Mouse (Mus musculus) left cerebral cortex, postnatal 14 days (tissue): ENCODE data around the gene Ahnak2. TPM values are rescaled to one million over a fixed set of nuclear protein-coding genes. Genes with fewer than 3 reads are reported as not detected.
"Not testable (repeated sequence)": the region's sequence is repeated elsewhere in the genome, so short reads cannot be mapped to it uniquely, and the experiment has no call there.

Experiments
- DNase-seq, 2 experiments: peaks; one replicate each; pipeline ENCODE4 v3.0.0; 2021 to 2022; ENCODE audit warnings: low spot score in 2 of 2, mixed read lengths in 1 of 2
- intact Hi-C: fragments of 180-260 bp; cut with DNase I; formaldehyde crosslinking; loops from one replicate; pipeline ENCODE4 v1.15.1; 2025
- total RNA-seq, 2 experiments: library from RNA; stranded (reverse); gene quantifications; 2 replicates each; pipeline ENCODE4 v1.2.3; 2021

Gene Ahnak2
- total RNA-seq, 2 experiments from 2014 or later = 8.4 to 8.8 TPM

GRCm38 (mm10) chr12:112823221-112823620, 20.8 kb upstream of the Ahnak2 start:
- intact Hi-C loops = no loop called here
- no peak for DNase-seq

- intact Hi-C loops = no loop called here
- DNase-seq = no peak
These were observed 20.2 kb upstream of the Ahnak2 start for GRCm38 (mm10) chr12:112822676-112823075.

DNA sequence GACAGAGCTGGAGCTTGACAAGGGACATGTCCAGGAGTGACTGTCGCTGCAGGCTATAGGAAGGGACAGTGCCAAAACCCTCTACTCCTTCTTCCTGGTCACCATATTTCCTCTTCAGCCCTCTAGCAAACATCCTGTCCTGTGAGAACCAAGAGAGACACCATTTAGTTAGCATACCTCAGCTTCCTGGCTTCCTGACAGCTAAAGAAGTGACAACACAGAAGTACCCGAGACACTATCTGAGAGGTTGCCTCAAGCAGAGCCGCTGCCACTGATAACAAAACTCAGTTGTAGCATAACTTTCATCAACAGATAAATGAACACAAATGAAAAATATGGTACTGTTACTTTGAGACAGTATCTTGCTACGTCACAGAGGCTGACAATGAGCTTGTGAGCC, 19.5 kb upstream of the Ahnak2 start:
- DNase-seq = no peak
- intact Hi-C loops = no loop called here

GRCm38 (mm10) chr12:112821216-112821615, 18.8 kb upstream of the Ahnak2 start:
- DNase-seq = no peak
- intact Hi-C loops = no loop called here

- intact Hi-C loops = no loop called here
These were observed 18.0 kb upstream of the Ahnak2 start for GRCm38 (mm10) chr12:112820401-112820999.

GRCm38 (mm10) chr12:112819057-112819662, 16.7 kb upstream of the Ahnak2 start:
- intact Hi-C loops = no loop called here
- DNase-seq = no peak

More at GRCm38 (mm10) chr12:112820401-112820999, 18.0 kb upstream of the Ahnak2 start:
- DNase-seq = no peak

DNA sequence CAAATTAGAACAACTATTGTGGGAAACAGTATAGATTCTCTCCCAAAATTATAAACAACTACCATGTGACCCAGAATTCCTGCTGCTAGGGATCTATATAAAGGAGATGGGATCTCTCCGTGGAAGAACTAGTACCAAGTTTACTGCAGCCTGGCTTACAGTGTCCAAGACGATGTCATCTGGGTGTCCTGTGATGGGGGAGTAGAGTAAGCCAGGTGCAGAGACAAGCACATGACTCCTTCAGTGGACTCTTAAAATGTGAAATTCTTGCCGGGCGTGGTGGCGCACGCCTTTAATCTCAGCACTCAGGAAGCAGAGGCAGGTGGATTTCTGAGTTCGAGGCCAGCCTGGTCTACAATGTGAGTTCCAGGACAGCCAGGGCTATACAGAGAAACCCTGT, 14.4 kb upstream of the Ahnak2 start:
- DNase-seq, intact Hi-C loops: not testable (repeated sequence)

DNA sequence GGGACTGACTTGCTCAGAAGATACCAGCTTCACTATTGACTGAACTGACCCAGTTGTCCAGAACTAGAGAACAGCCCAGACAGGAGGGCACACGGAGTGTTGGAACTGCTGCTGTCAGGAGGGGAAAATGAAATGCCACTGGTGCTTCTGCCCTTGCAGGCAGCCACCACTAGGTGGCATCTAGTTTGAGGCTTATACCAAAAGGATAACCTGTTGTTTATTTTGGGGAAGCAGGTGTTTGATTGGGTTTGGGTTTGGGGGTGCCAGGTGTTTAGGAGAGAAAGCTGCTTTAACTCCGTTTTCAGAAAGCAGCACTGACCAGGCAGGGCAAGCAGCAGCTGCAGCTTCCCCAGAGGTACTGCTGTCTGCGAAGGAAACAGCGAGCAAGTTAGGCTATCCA, 13.8 kb upstream of the Ahnak2 start:
- intact Hi-C loops = no loop called here
- peak; percentile 70 to 78 for DNase-seq

GRCm38 (mm10) chr12:112814682-112815470, 12.4 kb upstream of the Ahnak2 start:
- no peak for DNase-seq
- intact Hi-C loops = no loop called here

DNA sequence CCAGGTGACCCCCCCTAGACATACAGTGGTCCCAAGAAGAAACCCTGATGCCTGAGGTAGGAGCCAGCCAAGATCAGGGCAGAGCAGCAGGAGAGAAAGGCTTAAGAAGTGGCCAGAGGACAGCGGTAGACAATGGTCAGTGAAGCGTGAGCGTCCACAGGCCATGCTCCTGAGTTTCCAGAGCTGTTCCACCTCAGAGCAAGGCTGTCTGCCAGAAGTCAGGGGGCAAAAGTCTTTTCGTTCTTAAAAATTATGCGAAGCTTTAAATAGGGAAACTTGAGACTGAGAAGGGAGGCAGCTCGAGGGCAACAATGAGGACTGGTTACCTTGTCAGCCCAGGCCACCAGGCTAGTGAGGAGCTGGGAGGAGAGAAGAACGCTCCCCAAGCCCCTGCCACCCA, 10.9 kb upstream of the Ahnak2 start:
- intact Hi-C loops = no loop called here
- DNase-seq = no peak

DNA sequence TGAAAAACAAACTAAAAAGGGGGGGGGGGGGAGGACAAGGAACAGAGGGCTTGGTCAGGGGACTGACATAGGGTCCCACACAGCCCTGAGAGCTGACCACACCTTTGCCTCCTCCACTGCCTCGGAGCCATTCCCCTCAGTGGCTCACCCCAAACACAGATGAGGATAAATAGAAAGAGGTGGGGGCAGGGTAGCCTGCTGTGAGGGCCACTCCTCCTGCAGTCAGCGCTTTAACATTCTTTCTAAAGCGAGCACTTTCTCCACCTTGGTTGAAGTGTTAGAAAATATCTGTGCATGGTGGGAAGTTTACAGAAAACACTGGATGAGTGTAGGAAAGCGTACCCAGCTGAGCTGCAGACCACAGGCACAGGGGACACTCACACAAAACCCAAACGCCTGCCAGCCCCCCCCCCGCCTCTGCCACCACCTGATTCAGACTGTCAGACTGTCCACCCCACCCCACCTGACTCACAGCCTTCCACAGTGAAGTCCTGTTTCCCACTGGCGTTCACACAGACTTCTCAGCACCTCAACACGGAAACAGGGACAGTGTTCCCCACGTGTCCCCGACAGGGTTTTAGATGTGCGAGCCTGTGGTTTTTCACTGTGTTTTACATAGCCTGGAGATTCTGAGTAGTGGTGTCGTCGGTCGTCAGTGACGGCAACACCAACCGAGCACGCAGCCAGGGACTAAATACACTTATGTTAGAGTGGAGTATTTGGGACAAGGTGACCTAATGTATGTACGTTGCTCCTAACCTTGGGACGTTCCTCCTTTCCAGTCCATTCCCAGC, 7.8 kb upstream of the Ahnak2 start:
- intact Hi-C loops = no loop called here
- DNase-seq = no peak

- DNase-seq = no peak
- intact Hi-C loops = loop anchor here (2.0 kb wide), 1 partner anchor 19 kb away; the partner anchor contains the start of gene Cdca4
These were observed 7.2 kb upstream of the Ahnak2 start for GRCm38 (mm10) chr12:112809641-112810040.

GRCm38 (mm10) chr12:112808587-112809364, 6.3 kb upstream of the Ahnak2 start, which contains the start of gene Clba1:
TSS of gene Clba1 (plus strand) at chr12:112808937.
- intact Hi-C loops = loop anchor here (2.0 kb wide), 1 partner anchor 20 kb away; the partner anchor contains the start of gene Cdca4
- DNase-seq = peak; percentile 94 to 97

DNA sequence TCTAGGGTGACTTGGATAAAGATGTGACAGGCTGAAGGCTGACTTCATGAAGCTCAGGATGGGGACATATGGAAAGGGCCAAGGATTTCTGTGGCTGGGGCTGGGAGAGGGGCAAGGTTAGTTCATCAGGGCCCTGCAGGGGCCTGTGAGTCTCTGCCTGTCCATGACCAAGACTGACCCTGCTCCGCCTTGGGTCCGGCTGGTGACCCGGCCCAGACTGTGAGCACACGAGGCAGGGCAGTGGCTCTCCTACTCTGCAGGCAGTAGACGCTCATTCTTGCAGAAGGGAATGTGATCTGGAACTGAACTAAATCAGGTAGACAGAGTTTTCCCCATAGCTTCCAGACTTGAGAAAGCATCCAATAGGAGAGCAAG, 5.7 kb upstream of the Ahnak2 start:
- no peak for DNase-seq
- intact Hi-C loops = loop anchor here (2.0 kb wide), 1 partner anchor 21 kb away; the partner anchor contains the start of gene Cdca4

GRCm38 (mm10) chr12:112807796-112808195, 5.3 kb upstream of the Ahnak2 start:
- DNase-seq = no peak
- intact Hi-C loops = loop anchor here (2.0 kb wide), 1 partner anchor 21 kb away; the partner anchor contains the start of gene Cdca4

DNA sequence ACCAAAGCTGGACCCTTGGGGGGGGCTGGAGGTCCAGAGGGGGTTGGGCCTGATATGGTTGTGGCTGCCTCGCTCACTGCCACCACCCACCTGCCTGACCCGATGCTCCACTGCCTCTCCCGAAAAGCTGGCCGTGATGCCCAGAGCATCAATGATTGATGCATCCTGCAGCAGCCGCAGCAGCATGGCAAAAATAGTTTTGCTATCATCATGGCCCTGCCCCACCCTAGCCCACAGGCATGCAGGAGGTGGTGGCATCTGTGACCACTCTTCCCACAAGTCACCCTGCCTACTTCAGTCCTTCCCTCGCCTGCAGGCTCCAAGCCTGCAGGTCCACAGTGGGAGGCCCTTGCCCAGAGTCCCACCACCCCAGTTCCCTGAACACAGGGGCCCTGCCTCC, 3.6 kb upstream of the Ahnak2 start:
- no peak for DNase-seq
- intact Hi-C loops = no loop called here

DNA sequence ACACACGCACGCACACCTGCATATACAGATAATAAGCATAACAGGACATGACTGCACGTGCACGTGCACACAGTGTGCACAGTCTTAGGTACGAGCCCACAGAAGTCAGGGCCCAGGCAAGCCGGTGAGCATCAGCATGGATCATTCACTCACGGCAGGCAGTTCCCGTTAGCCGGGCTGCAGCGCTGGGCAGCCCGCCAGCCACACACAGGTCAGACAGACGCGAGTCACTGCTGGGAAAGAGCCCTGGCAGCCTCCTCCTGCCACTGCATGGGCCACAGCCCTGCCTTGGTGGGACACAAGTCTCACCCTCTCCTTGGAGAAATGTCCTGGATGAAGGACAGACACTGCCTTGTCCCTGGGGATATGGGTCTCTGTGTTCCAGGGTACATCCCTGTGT, 1.6 kb upstream of the Ahnak2 start:
- intact Hi-C loops = loop anchor here (5.0 kb wide), 1 partner anchor 38 kb away; no protein-coding TSS in a partner anchor
- no peak for DNase-seq

- intact Hi-C loops = loop anchor here (5.0 kb wide), 1 partner anchor 39 kb away; no protein-coding TSS in a partner anchor
- DNase-seq = no peak
These were observed 460 bp upstream of the Ahnak2 start for GRCm38 (mm10) chr12:112802917-112803316.

DNA sequence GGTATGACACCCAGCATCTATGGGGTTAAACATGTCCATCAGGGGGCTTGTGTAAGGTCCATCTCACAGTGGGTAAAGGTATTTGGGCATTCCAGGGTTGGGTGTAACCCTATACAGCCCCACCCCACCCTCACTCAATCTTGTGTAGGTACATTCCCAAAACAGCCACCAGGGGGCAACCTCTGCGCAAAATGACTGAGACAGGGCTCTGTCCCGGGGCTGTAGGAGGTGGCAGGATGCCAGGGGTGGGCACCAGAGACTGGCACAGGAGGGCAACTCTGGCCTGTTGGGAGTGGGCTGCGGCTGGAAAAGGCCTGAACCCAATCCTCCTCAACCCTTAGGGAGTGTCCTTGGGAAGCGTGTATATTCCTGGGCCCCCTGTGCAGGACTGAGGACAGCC, 2.0 kb downstream of the Ahnak2 start:
- intact Hi-C loops = loop anchor here (5.0 kb wide), 1 partner anchor 42 kb away; no protein-coding TSS in a partner anchor
- DNase-seq = peak; percentile 67 to 72
